Mouse (Mus musculus) hindbrain, embryonic 14.5 days (tissue): ENCODE measurements around the gene Batf3. TPM values are rescaled to one million over a fixed set of nuclear protein-coding genes. Genes with fewer than 3 reads are reported as not detected.

Experiments used
- ATAC-seq: fragments of 200-750 bp; cut with Nextera tagmentation; 2 replicates; pipeline ENCODE4 v1.8.0; 2017; ENCODE audit warnings: moderate number of reproducible peaks, mild to moderate bottlenecking, moderate TSS enrichment, moderate library complexity; ENCODE audit not compliant: low FRiP score
- DNase-seq: peaks from one replicate; pipeline ENCODE4 v3.0.0-alpha.2; 2015; ENCODE audit warnings: low spot score
- H3K27ac ChIP-seq: fragments of 300-500 bp; sonication (generic); 2 replicates; pipeline ENCODE4 v1.5.1; 2014; ENCODE audit warnings: mild to moderate bottlenecking, moderate library complexity
- H3K27me3 ChIP-seq: fragments of 300-500 bp; sonication (generic); 2 replicates; pipeline ENCODE4 v1.6.1; 2014; ENCODE audit warnings: mild to moderate bottlenecking, low read length, mixed read lengths; ENCODE audit not compliant: control insufficient read depth, insufficient read depth
- H3K36me3 ChIP-seq: fragments of 300-500 bp; sonication (generic); replicated peaks from 2 replicates; pipeline ENCODE4 v1.6.1; 2014; ENCODE audit not compliant: control insufficient read depth, insufficient read depth
- H3K4me1 ChIP-seq: fragments of 300-500 bp; sonication (generic); replicated peaks from 2 replicates; pipeline ENCODE4 v1.6.1; 2014; ENCODE audit warnings: antibody characterized with exemption, low read length, mixed read lengths; ENCODE audit not compliant: control insufficient read depth, insufficient read depth
- H3K4me2 ChIP-seq: fragments of 300-500 bp; sonication (generic); replicated peaks from 2 replicates; pipeline ENCODE4 v1.6.1; 2014; ENCODE audit warnings: mild to moderate bottlenecking, moderate library complexity
- H3K4me3 ChIP-seq: fragments of 300-500 bp; sonication (generic); replicated peaks from 2 replicates; pipeline ENCODE4 v1.5.1; 2014; ENCODE audit warnings: mild to moderate bottlenecking, low read length
- H3K9ac ChIP-seq: fragments of 300-500 bp; sonication (generic); 2 replicates; pipeline ENCODE4 v1.6.1; 2014
- H3K9me3 ChIP-seq: fragments of 300-500 bp; sonication (generic); 2 replicates; pipeline ENCODE4 v1.6.1; 2016; ENCODE audit warnings: low read length; ENCODE audit not compliant: control insufficient read depth
- WGBS: fragments of 180-500 bp; shearing (Covaris S2); extraction: QIAGEN DNeasy Blood & Tissue Kit; methylation state at CpG from one replicate; pipeline ENCODE4 v1.1.7; 2014; 5-methylcytosine and 5-hydroxymethylcytosine counted together
- polyA plus RNA-seq: library from polyadenylated mRNA; unstranded; fragments of >200 nt; fragmentation: Nextera tagmentation; extraction: Ambion mirVana; gene quantifications from 2 replicates; pipeline ENCODE4 v1.2.1, GENCODE M21; 2014

Batf3 gene
- polyA plus RNA-seq, 1 experiment from 2014 or later: 2.2 TPM

GRCm38 (mm10) chr1:191083230-191083629 lies 14.4 kb upstream of the Batf3 start:
- Histone ChIP-seq H3K4me3 (no peak overlapping the region), H3K9me3 (no peaks in the 10 kb centered on the region), H3K4me1 (no peaks in the 10 kb centered on the region), H3K27me3 (no peaks in the 10 kb centered on the region), H3K4me2 (no peak overlapping the region), H3K36me3 (no peaks in the 10 kb centered on the region; the same call in 1 of the 2 replicates), H3K9ac (no peak overlapping the region), H3K27ac (no peak overlapping the region)
- no peak for ATAC-seq
- no peak for DNase-seq
- WGBS: 94% methylated on average over 8 of the region's 8 CpGs

- no peaks in the 10 kb centered on the region for H3K4me1 ChIP-seq
- H3K27me3 ChIP-seq: no peaks in the 10 kb centered on the region
- H3K9ac ChIP-seq: no peak overlapping the region
- no peaks in the 10 kb centered on the region; the same call in 1 of the 2 replicates for H3K36me3 ChIP-seq
- ATAC-seq: no peak
- no peak overlapping the region for H3K4me2 ChIP-seq
- 80% methylated on average over 5 of the region's 5 CpGs for WGBS
- H3K9me3 ChIP-seq: no peaks in the 10 kb centered on the region
- DNase-seq: peak; percentile 57
- H3K27ac ChIP-seq: no peak overlapping the region
- no peak overlapping the region for H3K4me3 ChIP-seq
These were observed 12.6 kb upstream of the Batf3 start for GRCm38 (mm10) chr1:191084951-191085559.

GRCm38 (mm10) chr1:191085597-191085996 lies 12.1 kb upstream of the Batf3 start:
- Histone ChIP-seq H3K4me1 (no peaks in the 10 kb centered on the region), H3K4me3 (no peak overlapping the region), H3K9me3 (no peaks in the 10 kb centered on the region), H3K4me2 (no peak overlapping the region), H3K27ac (no peak overlapping the region), H3K27me3 (no peaks in the 10 kb centered on the region), H3K36me3 (no peaks in the 10 kb centered on the region), H3K9ac (no peak overlapping the region)
- DNase-seq: no peak
- no peak for ATAC-seq
- WGBS: 86% methylated on average over 12 of the region's 12 CpGs

- no peaks in the 10 kb centered on the region for H3K4me1 ChIP-seq
- H3K36me3 ChIP-seq: no peaks in the 10 kb centered on the region
- no peak overlapping the region for H3K27ac ChIP-seq
- H3K9ac ChIP-seq: no peak overlapping the region
- H3K9me3 ChIP-seq: no peaks in the 10 kb centered on the region
- DNase-seq (no peak), ATAC-seq (no peak)
- H3K27me3 ChIP-seq: no peaks in the 10 kb centered on the region
- 90% methylated on average over 7 of the region's 7 CpGs for WGBS
- H3K4me3 ChIP-seq: no peak overlapping the region
- H3K4me2 ChIP-seq: no peak overlapping the region
These were observed 11.3 kb upstream of the Batf3 start for GRCm38 (mm10) chr1:191086304-191086878.

GRCm38 (mm10) chr1:191086960-191087359 lies 10.7 kb upstream of the Batf3 start:
- Histone ChIP-seq H3K4me3 (no peak overlapping the region), H3K9me3 (no peaks in the 10 kb centered on the region), H3K9ac (no peak overlapping the region), H3K4me1 (no peaks in the 10 kb centered on the region), H3K27ac (no peak overlapping the region), H3K27me3 (no peaks in the 10 kb centered on the region), H3K4me2 (no peak overlapping the region), H3K36me3 (no peaks in the 10 kb centered on the region)
- 76% methylated on average over 8 of the region's 8 CpGs for WGBS
- no peak for DNase-seq
- no peak for ATAC-seq

- no peaks in the 10 kb centered on the region for H3K27me3 ChIP-seq
- H3K36me3 ChIP-seq: no peaks in the 10 kb centered on the region
- no peak overlapping the region for H3K4me2 ChIP-seq
- 92% methylated on average over 5 of the region's 5 CpGs for WGBS
- H3K9me3 ChIP-seq: no peaks in the 10 kb centered on the region
- ATAC-seq (no peak), DNase-seq (no peak)
- no peaks in the 10 kb centered on the region for H3K4me1 ChIP-seq
- no peak overlapping the region for H3K4me3 ChIP-seq
- no peak overlapping the region for H3K27ac ChIP-seq
- no peak overlapping the region for H3K9ac ChIP-seq
These were observed 9.7 kb upstream of the Batf3 start for GRCm38 (mm10) chr1:191087955-191088354.

GRCm38 (mm10) chr1:191089355-191089754 lies 8.3 kb upstream of the Batf3 start:
- H3K9ac ChIP-seq: no peak overlapping the region
- no peaks in the 10 kb centered on the region for H3K4me1 ChIP-seq
- no peak overlapping the region for H3K4me3 ChIP-seq
- no peaks in the 10 kb centered on the region for H3K27me3 ChIP-seq
- no peak for ATAC-seq
- no peaks in the 10 kb centered on the region for H3K9me3 ChIP-seq
- 74% methylated on average over 6 of the region's 6 CpGs for WGBS
- no peak overlapping the region for H3K4me2 ChIP-seq
- H3K36me3 ChIP-seq: no peaks in the 10 kb centered on the region
- no peak for DNase-seq
- no peak overlapping the region for H3K27ac ChIP-seq

- Histone ChIP-seq H3K4me3 (no peak overlapping the region), H3K27me3 (peaks cover 8% of the 10 kb centered on the region), H3K36me3 (no peaks in the 10 kb centered on the region), H3K4me1 (no peaks in the 10 kb centered on the region), H3K4me2 (no peak overlapping the region), H3K9ac (no peak overlapping the region), H3K9me3 (no peaks in the 10 kb centered on the region), H3K27ac (no peak overlapping the region)
- 86% methylated on average over 8 of the region's 8 CpGs for WGBS
- DNase-seq (no peak), ATAC-seq (no peak)
These were observed 5.6 kb upstream of the Batf3 start for GRCm38 (mm10) chr1:191092050-191092449.

- WGBS: 75% methylated on average over 5 of the region's 5 CpGs
- Histone ChIP-seq H3K4me2 (no peak overlapping the region), H3K4me3 (no peak overlapping the region), H3K36me3 (no peaks in the 10 kb centered on the region), H3K9ac (no peak overlapping the region), H3K9me3 (no peaks in the 10 kb centered on the region), H3K27ac (no peak overlapping the region), H3K4me1 (no peaks in the 10 kb centered on the region), H3K27me3 (peaks cover 19% of the 10 kb centered on the region)
- no peak for DNase-seq
- no peak for ATAC-seq
These were observed 4.1 kb upstream of the Batf3 start for GRCm38 (mm10) chr1:191093578-191093977.

GRCm38 (mm10) chr1:191095019-191095418 lies 2.6 kb upstream of the Batf3 start:
- Histone ChIP-seq H3K27me3 (peaks cover 32% of the 10 kb centered on the region), H3K9me3 (no peaks in the 10 kb centered on the region), H3K9ac (no peak overlapping the region), H3K36me3 (no peaks in the 10 kb centered on the region), H3K4me3 (no peak overlapping the region), H3K27ac (no peak overlapping the region), H3K4me2 (no peak overlapping the region), H3K4me1 (no peaks in the 10 kb centered on the region)
- DNase-seq (no peak), ATAC-seq (no peak)
- WGBS: 76% methylated on average over 9 of the region's 9 CpGs
